Mouse (Mus musculus) C2C12 (cell line): ENCODE measurements at regions not wholly inside any gene's neighbourhood (a gene's known extent, or its start where the extent isn't known, plus 50 kb on each side); places are given as distances from the start of the nearest gene placed in this dataset.

ENCODE experiments used
- H3K27me3 ChIP-seq: one replicate; pipeline ENCODE4 v1.6.1; 2011; ENCODE audit not compliant: control insufficient read depth, insufficient read depth, insufficient read length
- H3K36me3 ChIP-seq: one replicate; pipeline ENCODE4 v1.6.1; 2011; ENCODE audit not compliant: control insufficient read depth, insufficient read depth
- H3K4me3 ChIP-seq: one replicate; pipeline ENCODE4 v1.5.1; 2011; ENCODE audit warnings: mild to moderate bottlenecking, control low read depth; ENCODE audit not compliant: poor library complexity, insufficient read depth, severe bottlenecking
- H3K79me2 ChIP-seq: one replicate; pipeline ENCODE4 v1.6.1; 2011; ENCODE audit not compliant: control insufficient read depth, insufficient read depth
- H3K79me3 ChIP-seq: one replicate; pipeline ENCODE4 v1.6.1; 2011; ENCODE audit warnings: low read depth, control low read depth
- H3ac ChIP-seq: one replicate; pipeline ENCODE3; 2011; ENCODE audit warnings: low read depth; ENCODE audit not compliant: control insufficient read depth, insufficient read length
- CEBPB ChIP-seq: IDR thresholded peaks from one replicate; pipeline ENCODE4 v1.6.1; 2011; ENCODE audit warnings: low read depth, mild to moderate bottlenecking, control low read depth, moderate library complexity
- CTCF ChIP-seq: IDR thresholded peaks from one replicate; pipeline ENCODE4 v1.5.1; 2011; ENCODE audit not compliant: control insufficient read depth, insufficient read depth, insufficient read length
- FOSL1 ChIP-seq: IDR thresholded peaks from one replicate; pipeline ENCODE4 v1.8.0; 2011; ENCODE audit warnings: mild to moderate bottlenecking, low read length; ENCODE audit not compliant: poor library complexity, insufficient read depth, severe bottlenecking
- MAX ChIP-seq: IDR thresholded peaks from one replicate; pipeline ENCODE4 v1.6.1; 2011; ENCODE audit warnings: mild to moderate bottlenecking, control low read depth
- MYOD1 ChIP-seq: IDR thresholded peaks from one replicate; pipeline ENCODE4 v1.6.1; 2011; ENCODE audit warnings: low read depth; ENCODE audit not compliant: control insufficient read depth, insufficient read length
- MYOG ChIP-seq: IDR thresholded peaks from one replicate; pipeline ENCODE4 v1.6.1; 2011; ENCODE audit not compliant: control insufficient read depth, insufficient read length; ENCODE audit errors: extremely low read depth
- USF1 ChIP-seq: IDR thresholded peaks from one replicate; pipeline ENCODE4 v1.6.1; 2011; ENCODE audit warnings: low read depth, mild to moderate bottlenecking, control low read depth, moderate library complexity

DNA sequence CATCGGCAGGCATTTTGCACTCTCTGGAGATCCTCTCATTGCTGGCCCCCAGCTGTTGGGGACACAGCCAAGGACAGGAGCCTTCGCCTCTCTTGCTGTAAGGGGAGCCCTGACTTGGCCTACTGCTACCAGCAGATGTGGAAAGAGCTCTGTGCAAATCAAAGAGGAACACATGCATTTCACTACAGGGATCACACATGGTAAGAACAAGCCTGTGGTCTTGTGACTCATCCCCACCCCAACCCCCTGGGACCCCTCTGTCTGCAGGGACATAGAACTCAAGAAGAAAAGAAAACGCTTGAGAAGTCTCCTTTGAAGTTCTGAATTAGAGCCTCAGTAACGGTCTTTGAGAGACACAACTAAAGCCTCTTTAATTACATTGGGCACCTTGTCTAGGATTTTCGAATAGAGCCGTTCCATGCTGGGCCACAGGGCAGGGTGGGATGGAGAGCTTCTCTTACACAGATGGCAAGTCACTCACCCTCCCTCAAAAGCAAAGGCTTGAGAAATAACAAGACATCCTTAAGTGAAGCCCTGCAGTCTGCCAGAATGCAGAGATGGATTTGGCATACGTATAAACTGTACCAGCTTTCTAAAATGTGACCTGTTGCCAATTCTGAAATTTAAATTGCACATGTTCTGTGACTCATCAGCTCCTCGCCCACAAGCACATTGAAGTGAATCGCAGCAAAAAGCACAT is 92.8 kb downstream of the Aipl1 start:
- Histone ChIP-seq H3K4me3 (no peak overlapping the region), H3K27me3 (no peaks in the 10 kb centered on the region), H3K79me2 (no peaks in the 10 kb centered on the region), H3K79me3 (no peaks in the 10 kb centered on the region), H3K36me3 (no peaks in the 10 kb centered on the region), H3ac (no peak overlapping the region)
- no peak for TF ChIP-seq MYOG
- TF ChIP-seq MYOD1: no peak
- TF ChIP-seq CTCF: no peak

DNA sequence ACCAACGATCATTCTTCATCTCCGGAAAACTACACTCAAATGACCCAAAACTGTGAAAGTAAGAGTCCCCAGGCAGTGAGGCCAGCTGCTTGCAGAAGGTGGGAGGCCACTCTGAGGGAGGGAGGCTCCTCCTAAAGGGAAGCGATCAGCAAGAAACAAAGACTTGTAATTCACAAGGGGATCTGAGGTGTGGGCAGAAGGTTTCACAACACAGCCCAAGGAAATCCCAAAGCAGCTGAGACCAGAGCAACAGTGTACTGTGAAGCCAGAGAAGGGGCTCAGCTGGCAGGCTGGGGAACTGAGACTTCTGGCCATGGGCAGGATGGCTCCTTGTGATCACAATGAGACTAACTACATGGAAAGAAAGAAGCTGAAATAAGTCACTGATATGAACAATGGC is 93.8 kb downstream of the Aipl1 start:
- no peaks in the 10 kb centered on the region for H3K79me2 ChIP-seq
- H3ac ChIP-seq: no peak overlapping the region
- no peak overlapping the region for H3K4me3 ChIP-seq
- H3K36me3 ChIP-seq: no peaks in the 10 kb centered on the region
- TF ChIP-seq USF1 (no peak), MYOD1 (no peak), CTCF (no peak), FOSL1 (no peak), MAX (no peak), CEBPB (no peak), MYOG (no peak)
- H3K79me3 ChIP-seq: no peaks in the 10 kb centered on the region
- H3K27me3 ChIP-seq: no peaks in the 10 kb centered on the region

DNA sequence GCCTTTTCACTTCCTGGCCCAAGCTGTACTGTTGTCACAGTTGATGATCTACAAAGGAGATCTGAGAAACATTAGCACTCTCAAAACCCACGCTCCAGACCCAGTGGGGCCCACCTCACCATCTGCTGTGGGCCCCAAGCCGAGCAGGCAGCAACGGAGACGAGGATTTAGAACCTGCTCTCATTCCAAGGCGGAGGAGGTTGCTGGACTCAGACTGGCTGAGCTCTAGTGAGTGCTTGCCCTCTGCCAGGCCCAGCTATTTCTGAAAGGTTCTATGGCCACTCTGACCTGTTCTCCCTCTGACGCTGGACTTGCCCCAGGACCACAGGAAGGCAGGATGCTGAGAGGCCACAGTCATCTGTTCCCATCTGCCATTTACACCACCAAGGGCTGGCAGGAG is 98.2 kb downstream of the Aipl1 start:
- Histone ChIP-seq H3K27me3 (no peaks in the 10 kb centered on the region), H3K36me3 (no peaks in the 10 kb centered on the region), H3K79me2 (no peaks in the 10 kb centered on the region), H3ac (no peak overlapping the region), H3K4me3 (no peak overlapping the region), H3K79me3 (no peaks in the 10 kb centered on the region)
- TF ChIP-seq MYOG: no peak
- no peak for TF ChIP-seq MAX
- TF ChIP-seq CTCF: no peak
- no peak for TF ChIP-seq CEBPB

DNA sequence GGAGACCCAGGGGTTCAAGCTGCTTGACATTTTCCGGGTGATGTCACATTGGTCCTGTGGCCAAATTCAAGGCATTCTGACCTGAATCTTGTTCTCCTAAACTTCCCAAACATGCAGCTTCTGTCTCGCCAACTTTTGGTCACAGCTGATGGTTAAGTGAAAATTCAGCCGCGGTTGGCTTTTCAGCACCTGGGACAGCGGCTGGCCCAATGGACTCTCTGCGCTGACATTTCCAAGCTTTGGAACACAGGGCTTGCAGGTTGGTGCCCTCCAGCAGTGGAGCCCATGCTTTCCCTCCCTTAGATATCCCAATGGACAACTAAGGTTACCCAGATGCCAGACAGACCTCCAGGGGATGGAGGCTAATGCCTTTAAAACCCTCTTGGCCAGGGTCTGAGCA is 100.2 kb downstream of the Aipl1 start:
- Histone ChIP-seq H3K79me3 (no peaks in the 10 kb centered on the region), H3K4me3 (no peak overlapping the region), H3K27me3 (no peaks in the 10 kb centered on the region), H3K36me3 (no peaks in the 10 kb centered on the region), H3K79me2 (no peaks in the 10 kb centered on the region), H3ac (no peak overlapping the region)
- TF ChIP-seq FOSL1 (no peak), MYOG (no peak)

DNA sequence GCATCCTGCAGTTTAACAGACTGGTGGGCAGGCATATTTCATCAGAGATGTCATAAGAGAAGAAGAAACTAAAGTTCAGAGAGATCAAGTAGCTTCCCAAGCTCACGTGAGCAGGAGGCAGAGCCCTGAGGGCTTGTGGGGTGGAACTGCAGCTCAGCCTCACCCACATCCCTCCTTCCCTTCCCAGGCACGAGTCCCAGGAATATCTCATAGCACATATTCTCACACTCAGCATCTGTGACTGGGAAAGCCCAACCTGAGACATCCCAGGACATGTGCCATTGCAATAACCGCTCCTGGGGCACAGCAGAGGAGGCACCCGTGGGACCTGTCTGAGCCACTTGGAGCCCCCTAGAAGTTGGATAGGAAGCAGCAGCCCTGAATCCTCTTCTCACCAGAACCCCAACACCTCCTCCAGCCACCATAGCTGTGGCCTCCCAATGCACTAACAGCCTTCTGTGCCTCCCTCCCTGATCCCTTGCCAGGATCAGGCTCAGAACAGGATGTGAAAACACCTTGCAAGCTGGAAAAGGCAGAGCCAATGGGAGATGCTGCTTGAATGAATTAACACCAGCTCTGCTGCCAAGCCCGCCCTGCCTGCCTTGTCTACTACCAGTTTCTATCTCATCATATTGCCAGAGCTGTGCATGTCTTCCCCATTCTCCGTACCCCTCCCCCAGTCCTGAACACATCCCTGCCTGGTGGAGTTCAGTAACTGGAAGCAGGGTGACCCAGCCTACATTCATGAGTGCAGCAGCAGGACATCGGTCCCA is 107.4 kb downstream of the Aipl1 start:
- Histone ChIP-seq H3K79me3 (no peaks in the 10 kb centered on the region), H3K27me3 (no peaks in the 10 kb centered on the region), H3K36me3 (no peaks in the 10 kb centered on the region), H3K4me3 (no peak overlapping the region), H3K79me2 (no peaks in the 10 kb centered on the region), H3ac (no peak overlapping the region)
- TF ChIP-seq USF1: no peak
- no peak for TF ChIP-seq FOSL1
- TF ChIP-seq MYOG: no peak

DNA sequence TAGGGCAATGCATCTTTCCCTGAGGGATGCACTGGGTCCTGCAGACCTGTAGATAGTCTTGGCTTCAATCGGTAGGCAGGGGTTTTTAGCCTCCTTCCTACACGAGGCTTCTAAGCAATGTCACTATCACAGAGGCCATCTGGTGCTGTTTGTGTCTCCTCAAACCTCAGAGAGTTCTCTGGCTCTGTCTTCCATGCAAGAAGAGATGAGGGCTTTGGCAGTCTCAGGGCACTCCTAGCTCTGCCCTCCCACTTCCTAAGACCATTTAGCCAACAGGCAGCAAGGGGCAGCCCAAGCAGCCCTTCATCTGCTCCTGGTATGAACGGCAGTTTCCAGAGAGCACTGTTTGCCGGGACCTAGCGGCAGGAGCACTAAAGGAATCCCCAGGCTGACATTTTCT is 122.6 kb downstream of the Aipl1 start:
- Histone ChIP-seq H3K79me2 (no peaks in the 10 kb centered on the region), H3K27me3 (no peaks in the 10 kb centered on the region), H3K36me3 (no peaks in the 10 kb centered on the region), H3K4me3 (no peak overlapping the region), H3K79me3 (no peaks in the 10 kb centered on the region), H3ac (no peak overlapping the region)
- TF ChIP-seq MAX (no peak), USF1 (no peak), CTCF (no peak), MYOG (no peak), MYOD1 (no peak), CEBPB (no peak), FOSL1 (no peak)
